Mouse (Mus musculus): ENCODE measurements around the gene Rbbp8nl.
A peak's percentile ranks its signal among the peaks of the same experiment; 100 is the strongest.

Rbbp8nl gene

DNA sequence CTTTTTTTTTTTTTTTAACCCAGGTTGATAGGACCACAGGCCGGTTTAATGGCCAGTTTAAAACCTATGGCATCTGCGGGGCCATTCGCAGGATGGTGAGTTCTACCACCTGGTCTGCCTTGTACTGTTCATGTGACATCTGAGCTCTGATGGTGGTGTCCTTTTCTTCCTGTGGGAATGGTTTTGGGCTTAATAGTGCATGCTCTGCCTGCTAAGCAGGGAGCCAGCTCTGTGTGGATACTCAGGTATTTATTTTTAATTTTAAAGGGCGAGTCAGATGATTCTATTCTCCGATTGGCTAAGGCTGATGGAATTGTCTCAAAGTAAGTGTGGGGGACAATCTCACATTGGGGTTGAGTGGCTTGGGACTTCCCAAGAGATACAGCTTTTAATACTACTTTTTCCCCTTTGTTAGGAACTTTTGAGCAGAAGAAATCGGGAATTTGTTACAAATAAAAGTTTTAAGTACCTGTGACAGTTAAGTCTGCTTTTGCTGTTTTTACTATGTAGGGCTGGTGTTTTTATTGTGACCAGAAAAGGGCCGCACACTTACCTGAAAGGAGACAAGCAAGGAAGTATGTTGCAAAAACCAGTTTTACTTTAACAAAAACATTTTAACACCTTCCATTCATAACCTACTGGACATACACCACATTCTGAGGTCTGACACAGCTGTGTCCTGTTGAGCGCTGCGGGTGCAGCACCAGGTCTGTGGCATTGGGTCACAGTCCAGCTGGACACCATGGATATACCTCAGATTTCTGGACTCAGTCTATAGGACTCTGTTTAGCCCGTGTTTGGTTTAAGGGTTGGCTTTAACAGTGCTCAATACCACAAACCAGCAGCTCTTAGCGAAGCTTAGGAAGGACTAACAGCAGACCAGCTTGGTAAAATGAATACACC lies 31.5 kb downstream of the Rbbp8nl start:
- no peak for DNase-seq (ENCODE audit: low read depth, low spot score)

DNA sequence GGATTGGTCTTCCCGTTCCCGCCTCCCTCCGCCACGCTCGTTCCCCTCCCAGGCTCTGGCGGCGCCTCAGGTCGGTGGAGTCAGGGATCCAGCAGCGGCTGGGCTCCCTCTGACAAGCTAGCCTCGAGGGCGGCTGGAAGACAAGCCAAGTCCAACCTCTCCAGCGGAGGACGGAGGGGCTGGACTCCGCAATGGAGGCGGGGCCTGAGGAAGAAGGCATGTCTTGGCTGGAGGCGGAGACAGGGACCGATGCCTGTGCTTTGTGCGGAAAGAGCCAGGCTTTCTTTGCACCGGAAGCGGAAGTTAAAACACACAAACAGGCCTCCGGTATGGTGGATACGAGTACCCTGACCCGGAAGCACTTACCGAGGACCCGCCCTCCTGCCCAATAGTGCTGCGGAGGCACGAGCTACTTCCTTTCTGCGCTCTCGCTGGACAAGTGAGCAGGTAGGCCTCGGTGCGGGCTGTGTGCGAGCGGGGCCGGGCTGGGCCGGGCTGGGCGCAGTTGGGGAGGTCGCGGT lies 32.6 kb downstream of the Rbbp8nl start, which contains the start of gene Rps21:
Rps21 (plus strand) TSS at position 377 of the 521 bp plus-strand sequence.
- DNase-seq (ENCODE audit: low read depth, low spot score), result peak; percentile 98

- DNase-seq (ENCODE audit: low read depth, low spot score), result peak; percentile 34
Observed at GRCm38 (mm10) chr2:180256296-180257000, 33.2 kb downstream of the Rbbp8nl start.

DNA sequence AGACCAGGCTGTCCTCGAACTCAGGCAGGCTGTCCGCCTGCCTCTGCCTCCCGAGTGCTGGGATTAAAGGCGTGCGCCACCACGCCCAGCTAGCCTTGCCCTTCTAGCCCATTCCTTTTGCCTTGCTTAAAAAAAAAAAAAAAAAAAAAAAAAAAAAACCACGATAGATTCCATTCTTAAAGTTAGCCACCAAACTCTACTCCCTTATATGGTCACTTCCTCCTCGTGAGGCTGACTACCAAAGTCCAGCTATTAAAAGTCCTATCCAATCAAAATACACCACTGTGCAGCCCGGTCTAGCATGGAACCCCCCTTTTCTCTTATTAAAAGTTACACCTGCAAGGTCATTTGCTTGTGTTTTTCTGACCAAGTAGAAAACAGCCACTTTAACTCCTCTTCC lies 34.0 kb downstream of the Rbbp8nl start:
- no peak for DNase-seq (ENCODE audit: low read depth, low spot score)

DNA sequence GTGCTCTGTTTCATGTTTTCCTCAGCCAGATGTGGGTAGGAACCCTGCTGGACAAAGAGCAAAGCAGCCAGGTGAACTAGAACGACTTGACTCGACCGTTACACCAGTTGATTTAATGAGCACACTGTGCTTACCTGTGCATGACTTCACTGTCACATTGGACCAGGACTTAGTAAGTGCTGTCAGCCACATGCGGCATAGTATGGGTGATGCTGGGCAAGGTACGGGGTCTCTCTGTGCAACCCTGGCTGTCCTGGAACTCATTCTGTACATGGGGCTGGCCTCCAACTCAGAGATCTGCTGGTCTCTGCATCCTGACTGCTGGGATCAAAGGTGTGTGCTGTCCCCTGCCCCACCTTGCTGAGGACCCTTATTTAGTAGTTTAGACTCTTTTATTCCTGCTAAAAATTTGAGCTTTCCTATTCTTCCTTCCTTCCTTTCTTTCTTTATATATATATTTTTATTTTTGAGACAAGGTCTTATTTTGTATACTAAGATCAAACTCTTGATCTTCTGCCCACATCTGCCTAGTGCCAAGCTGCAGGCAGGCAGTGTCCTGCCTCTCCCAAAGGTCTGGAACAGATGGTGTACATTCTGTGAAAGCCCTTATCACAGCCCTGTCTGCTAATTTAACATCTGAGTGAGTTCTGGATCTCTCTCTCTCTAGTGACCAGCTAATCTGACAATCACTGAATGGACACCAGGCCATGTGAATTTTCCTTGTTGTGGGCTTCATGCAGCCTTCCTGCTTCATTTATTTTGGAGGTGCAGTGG lies 35.1 kb downstream of the Rbbp8nl start:
- DNase-seq (ENCODE audit: low read depth, low spot score), result no peak

GRCm38 (mm10) chr2:180251838-180252237 lies 37.8 kb downstream of the Rbbp8nl start:
- DNase-seq (ENCODE audit: low read depth, low spot score), result no peak

DNA sequence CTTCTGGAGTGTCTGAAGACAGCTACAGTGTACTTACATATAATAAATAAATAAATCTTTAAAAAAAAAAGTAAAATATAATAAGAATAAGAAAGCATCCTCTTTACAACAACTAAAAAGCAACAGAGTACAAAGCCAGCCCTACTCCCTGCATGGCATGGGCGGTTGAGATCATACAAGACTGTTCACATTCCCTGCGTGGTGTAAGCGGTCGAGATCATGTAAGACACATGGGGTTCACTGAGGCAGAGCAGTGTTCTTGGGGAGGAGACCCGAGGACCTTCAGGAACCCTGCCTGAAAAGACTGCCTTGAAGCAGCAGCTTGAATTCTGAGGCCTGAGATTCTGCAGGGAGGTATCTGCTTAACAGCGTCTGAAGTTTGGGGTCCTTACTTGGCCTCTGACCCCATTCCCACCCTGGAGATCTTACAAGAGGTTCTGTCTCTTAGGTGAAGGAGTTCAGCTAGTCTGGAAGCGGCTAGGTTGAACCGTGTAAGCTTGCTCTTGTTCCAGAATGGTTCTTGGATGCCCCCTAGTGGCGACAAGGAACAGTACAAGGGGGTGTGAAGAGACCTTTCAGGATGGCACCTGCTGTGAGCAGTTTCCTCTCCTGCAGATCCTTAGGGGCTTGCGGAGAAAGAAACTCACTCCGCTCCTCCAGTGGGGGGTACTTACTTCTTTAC lies 38.6 kb downstream of the Rbbp8nl start:
- peak; percentile 83 for DNase-seq (ENCODE audit: low read depth, low spot score)

GRCm38 (mm10) chr2:180248947-180249660 lies 40.6 kb downstream of the Rbbp8nl start:
- no peak for DNase-seq (ENCODE audit: low read depth, low spot score)

DNA sequence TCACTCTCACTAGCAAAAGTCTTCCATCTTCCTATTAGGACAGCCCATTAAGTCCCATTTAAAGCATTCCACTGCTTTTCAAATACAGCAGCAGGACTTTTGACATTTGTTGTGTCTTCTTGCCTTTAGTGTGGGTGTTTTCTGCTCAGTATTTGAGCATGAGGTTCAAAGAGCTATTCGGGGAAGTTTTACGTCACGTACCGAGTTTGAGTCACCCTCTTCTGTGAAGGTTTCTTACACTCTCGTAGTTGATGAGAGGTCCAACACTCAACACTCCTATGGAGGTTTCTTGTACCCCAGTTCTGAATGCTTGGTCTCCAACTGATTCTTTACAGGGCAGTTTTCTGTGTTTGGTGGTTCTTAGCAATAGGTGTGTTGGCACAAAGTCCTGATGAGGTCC lies 41.8 kb downstream of the Rbbp8nl start:
- DNase-seq (ENCODE audit: low read depth, low spot score), result no peak

DNA sequence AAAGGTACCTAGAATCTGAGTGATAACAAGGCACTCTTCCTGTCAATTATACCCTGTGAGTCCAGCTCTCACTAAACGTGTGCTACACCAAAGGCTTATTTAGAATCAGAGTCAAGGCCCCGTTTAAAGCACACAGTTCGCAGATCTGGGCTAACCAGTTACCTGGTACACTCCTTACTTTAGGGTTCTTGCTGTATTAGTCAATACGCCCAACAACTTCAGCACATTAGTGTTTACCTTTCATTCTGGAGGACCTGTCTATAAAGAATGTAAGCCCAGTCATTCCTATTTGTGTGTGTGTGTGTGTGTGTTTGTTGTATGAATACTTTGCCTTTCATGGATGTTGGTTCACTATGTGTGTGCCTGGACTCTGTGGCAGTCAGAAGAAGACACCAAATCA lies 46.6 kb downstream of the Rbbp8nl start:
- no peak for DNase-seq (ENCODE audit: low read depth, low spot score)

- DNase-seq (ENCODE audit: low read depth, low spot score), result no peak
Observed at GRCm38 (mm10) chr2:180238591-180238990, 51.1 kb downstream of the Rbbp8nl start.

DNA sequence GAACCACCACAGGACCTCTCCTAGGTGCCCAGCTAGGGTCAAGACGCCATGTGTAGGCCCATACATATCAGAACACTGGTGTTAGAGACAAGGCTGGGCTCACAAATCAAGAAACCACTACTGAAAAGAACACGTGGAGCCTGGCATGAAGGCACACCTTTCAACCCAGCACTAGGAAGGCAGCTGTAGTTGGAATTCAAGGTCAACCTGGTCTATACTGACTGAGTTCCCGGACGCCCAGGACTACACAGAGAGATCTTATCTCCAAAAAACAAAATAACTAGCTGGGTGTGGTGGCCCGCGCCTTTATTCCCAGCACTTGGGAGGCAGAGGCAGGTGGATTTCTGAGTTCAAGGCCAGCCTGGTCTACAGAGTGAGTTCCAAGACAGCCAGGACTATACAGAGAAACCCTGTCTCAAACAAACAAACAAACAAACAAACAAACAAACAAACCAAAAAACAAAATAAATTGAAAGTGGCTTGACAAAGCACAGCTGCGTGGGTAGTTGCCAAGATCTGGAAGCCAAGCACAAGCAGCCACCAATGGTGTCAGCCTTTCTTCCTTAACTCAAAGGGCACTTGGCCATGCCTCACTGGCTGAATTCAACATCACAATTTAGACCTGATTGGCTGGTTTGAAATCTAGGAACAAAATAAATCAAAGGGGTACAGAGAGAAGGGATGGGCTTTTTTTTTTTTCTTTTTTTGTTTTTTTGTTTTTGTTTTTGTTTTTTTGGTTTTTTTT lies 51.9 kb downstream of the Rbbp8nl start:
- no peak for DNase-seq (ENCODE audit: low read depth, low spot score)

DNA sequence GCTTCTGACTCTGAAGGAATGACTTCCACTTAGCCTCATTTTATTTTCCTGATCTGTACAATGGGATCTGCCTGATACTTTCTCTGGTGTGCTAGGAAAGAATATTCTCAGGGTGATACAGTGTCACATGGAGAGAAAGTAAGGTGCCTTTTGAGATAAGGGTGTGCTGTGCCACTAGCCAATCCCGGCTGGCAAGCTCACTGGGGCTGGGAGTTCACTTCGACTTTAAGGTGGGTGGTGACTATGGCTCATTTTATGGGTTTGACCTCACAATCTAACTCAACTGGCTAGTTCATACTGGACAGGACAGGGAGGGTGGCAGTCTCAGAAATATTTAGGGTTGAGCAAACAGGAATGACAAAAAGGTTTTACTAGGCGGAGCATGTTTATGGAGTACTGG lies 52.7 kb downstream of the Rbbp8nl start:
- DNase-seq (ENCODE audit: low read depth, low spot score), result no peak

DNA sequence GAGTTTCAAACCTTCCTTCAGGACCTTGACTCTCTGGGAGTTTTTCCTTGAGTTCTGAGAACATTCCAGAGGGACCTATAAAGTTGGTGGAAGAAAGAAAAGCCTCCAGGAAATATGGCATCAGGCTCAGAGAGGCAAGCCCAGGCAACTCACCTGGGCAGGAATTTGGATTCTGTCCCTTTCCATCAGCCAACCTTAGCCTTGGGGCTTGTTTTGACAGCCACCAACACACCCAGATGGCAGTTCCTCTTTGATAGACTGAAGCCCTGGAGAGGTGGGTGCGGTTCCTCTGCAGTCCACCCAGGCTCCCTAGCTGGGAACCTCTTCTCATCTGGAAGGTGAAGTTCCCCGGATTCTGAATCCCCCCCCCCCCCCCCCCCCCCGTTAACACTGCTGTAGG lies 53.2 kb downstream of the Rbbp8nl start:
- DNase-seq (ENCODE audit: low read depth, low spot score), result no peak

DNA sequence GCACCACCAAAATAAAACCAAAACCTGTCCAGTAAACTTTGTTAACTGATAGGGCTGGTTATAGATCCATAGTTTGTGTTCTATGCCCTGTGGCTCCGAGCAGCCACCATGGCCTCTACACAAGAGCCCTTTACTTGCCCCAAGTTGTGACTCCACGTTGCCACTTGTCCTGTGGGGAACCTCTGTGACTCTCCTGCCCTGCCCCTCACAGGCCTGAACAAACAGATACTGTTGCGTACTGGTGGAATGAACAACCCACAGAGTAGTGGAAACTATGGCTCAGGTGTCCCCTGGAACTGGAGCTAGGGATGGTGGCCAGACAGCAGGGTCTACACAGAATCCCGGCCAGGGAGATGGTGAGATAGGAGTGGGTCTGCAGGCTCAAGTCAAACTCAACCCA lies 53.9 kb downstream of the Rbbp8nl start:
- DNase-seq (ENCODE audit: low read depth, low spot score), result no peak

GRCm38 (mm10) chr2:180234980-180235379 lies 54.7 kb downstream of the Rbbp8nl start:
- DNase-seq (ENCODE audit: low read depth, low spot score), result no peak

- no peak for DNase-seq (ENCODE audit: low read depth, low spot score)
Observed at GRCm38 (mm10) chr2:180234353-180234752, 55.3 kb downstream of the Rbbp8nl start.

DNA sequence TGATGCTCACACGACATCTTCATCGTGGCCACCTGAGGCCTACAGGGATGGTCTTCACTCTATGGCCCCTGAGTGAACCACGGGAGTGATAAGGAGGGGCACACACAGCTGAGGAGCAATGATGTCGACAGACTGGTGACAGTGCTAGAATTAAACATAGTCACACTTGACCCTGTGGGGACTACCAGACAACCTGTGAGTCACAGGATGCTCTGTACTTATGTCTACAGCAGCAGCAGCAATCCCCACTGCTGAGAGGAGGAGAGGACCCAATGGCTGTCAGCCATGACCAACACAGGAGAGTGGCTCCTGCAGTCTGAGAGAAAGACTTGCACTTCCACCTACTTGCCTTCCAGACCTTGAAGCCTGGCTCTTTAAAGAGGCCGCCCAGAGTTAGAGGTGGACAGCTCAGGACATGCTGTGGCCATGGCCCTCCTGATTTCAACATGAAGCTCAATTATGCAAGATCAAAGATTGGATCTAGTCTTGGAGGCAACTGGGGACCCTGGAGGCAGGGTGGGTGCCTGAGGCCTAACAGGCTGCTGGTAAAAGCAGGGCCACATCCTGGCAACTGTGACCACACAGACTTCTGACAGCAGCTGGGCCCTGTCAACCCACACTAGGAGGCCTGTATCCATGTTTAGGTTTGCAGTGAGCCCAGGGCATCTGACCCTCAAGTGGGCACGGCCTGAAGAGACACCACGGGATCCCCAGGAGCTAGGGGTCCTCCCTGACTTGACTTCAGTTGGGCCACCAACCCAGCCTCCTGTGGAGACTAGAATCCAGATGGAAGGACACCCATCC lies 56.4 kb downstream of the Rbbp8nl start:
- no peak for DNase-seq (ENCODE audit: low read depth, low spot score)

DNA sequence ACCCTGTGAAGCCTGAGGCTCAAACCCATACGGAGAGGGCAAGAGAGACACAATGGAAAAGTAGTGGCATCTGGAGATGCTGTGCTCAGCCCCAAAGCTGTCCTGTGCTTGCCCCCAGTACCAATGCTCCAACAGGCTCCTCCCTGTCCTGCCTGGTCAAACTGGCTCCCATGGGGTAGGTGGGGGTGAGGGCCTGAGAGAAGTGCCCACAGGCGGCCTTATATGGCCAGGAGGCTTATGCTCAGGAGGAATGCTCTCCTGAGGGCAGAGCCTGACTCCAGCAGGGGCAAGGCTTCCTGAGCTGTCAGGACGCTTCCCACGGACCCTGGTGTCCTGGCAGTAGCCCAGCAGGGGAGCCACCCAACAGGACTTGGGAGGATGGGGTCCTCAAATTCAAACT lies 59.2 kb downstream of the Rbbp8nl start:
- DNase-seq (ENCODE audit: low read depth, low spot score), result no peak

Measured in retina, postnatal 7 days (tissue).